Mouse (Mus musculus) forebrain, embryonic 10.5 days (tissue): ENCODE measurements around the gene Gclc. TPM values are rescaled to one million over a fixed set of nuclear protein-coding genes. Genes with fewer than 3 reads are reported as not detected.
"Not testable (repeated sequence)": the region's sequence is repeated elsewhere in the genome, so short reads cannot be mapped to it uniquely, and the experiment has no call there.

ENCODE experiments used
- DNase-seq: peaks from one replicate; pipeline ENCODE4 v3.0.0-alpha.2; 2017; ENCODE audit warnings: low spot score; ENCODE audit errors: extremely low spot score
- H3K27ac ChIP-seq: fragments of 300-500 bp; sonication (generic); 2 replicates; pipeline ENCODE4 v1.5.1; 2016; ENCODE audit warnings: mild to moderate bottlenecking
- H3K27me3 ChIP-seq: fragments of 300-500 bp; sonication (generic); 2 replicates; pipeline ENCODE4 v1.6.1; 2016; ENCODE audit warnings: mild to moderate bottlenecking; ENCODE audit not compliant: poor library complexity, severe bottlenecking
- H3K36me3 ChIP-seq: fragments of 300-500 bp; sonication (generic); replicated peaks from 2 replicates; pipeline ENCODE4 v1.6.1; 2016; ENCODE audit warnings: mild to moderate bottlenecking, moderate library complexity
- H3K4me1 ChIP-seq: fragments of 300-500 bp; sonication (generic); 2 replicates; pipeline ENCODE4 v1.6.1; 2016
- H3K4me3 ChIP-seq: fragments of 300-500 bp; sonication (generic); 2 replicates; pipeline ENCODE4 v1.5.1; 2016; ENCODE audit warnings: mild to moderate bottlenecking, moderate library complexity
- H3K9me3 ChIP-seq: fragments of 300-500 bp; sonication (generic); 2 replicates; pipeline ENCODE4 v1.6.1; 2016; ENCODE audit warnings: mild to moderate bottlenecking, moderate library complexity
- WGBS: fragments of 180-500 bp; shearing (Covaris S2); methylation state at CpG from one replicate; pipeline ENCODE4 v1.1.7; 2016; 5-methylcytosine and 5-hydroxymethylcytosine counted together
- polyA plus RNA-seq: library from polyadenylated mRNA; unstranded; fragments of >200 nt; fragmentation: Nextera tagmentation; extraction: Ambion mirVana; gene quantifications from 2 replicates; pipeline ENCODE4 v1.2.1, GENCODE M21; 2016

Gene Gclc
- polyA plus RNA-seq, 1 experiment from 2014 or later = 18.4 TPM

DNA sequence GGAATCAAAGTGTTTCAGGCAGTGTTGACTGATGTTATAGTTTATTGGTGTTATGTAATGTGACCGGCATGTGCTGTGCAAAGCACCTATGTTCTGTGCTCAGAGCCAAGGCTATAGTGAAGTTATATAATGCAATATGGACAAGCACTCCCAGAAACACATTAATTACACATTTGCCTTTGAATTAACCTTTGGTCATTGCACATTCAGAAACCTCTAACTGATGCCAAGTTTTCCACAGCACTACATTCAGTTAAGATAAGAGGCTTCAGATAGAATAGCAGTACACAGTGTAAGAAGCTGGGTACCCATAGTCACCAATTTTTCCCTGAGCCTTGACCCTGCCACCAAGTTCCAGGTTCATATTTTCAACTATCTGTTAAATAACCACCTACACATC, 32.0 kb upstream of the Gclc start:
- WGBS = 95% methylated on average over 1 of the region's 1 CpGs
- Histone ChIP-seq H3K9me3 (no peaks in the 10 kb centered on the region), H3K27ac (no peak overlapping the region), H3K4me1 (no peaks in the 10 kb centered on the region), H3K4me3 (no peak overlapping the region), H3K27me3 (no peaks in the 10 kb centered on the region), H3K36me3 (no peaks in the 10 kb centered on the region)
- no peak for DNase-seq

- WGBS = 84% methylated on average over 6 of the region's 6 CpGs
- no peak overlapping the region for H3K27ac ChIP-seq
- no peak overlapping the region for H3K4me3 ChIP-seq
- H3K4me1 ChIP-seq = no peaks in the 10 kb centered on the region
- H3K9me3 ChIP-seq = no peaks in the 10 kb centered on the region
- no peaks in the 10 kb centered on the region for H3K27me3 ChIP-seq
- no peak for DNase-seq
- H3K36me3 ChIP-seq = no peaks in the 10 kb centered on the region
These were observed 30.1 kb upstream of the Gclc start for GRCm38 (mm10) chr9:77724216-77724615.

GRCm38 (mm10) chr9:77725448-77725847, 28.9 kb upstream of the Gclc start:
- H3K4me1 ChIP-seq = peaks cover 6% of the 10 kb centered on the region
- 92% methylated on average over 8 of the region's 8 CpGs for whole genome bisulfite sequencing
- H3K4me3 ChIP-seq = no peak overlapping the region
- no peaks in the 10 kb centered on the region for H3K27me3 ChIP-seq
- no peak for DNase-seq
- no peak overlapping the region for H3K27ac ChIP-seq
- H3K36me3 ChIP-seq = no peaks in the 10 kb centered on the region
- no peaks in the 10 kb centered on the region for H3K9me3 ChIP-seq

- H3K27me3 ChIP-seq = no peaks in the 10 kb centered on the region
- no peak for DNase-seq
- WGBS = 90% methylated on average over 6 of the region's 6 CpGs
- H3K9me3 ChIP-seq = no peaks in the 10 kb centered on the region
- peaks cover 6% of the 10 kb centered on the region for H3K4me1 ChIP-seq
- no peaks in the 10 kb centered on the region for H3K36me3 ChIP-seq
- no peak overlapping the region for H3K27ac ChIP-seq
- no peak overlapping the region for H3K4me3 ChIP-seq
These were observed 28.2 kb upstream of the Gclc start for GRCm38 (mm10) chr9:77726018-77726684.

DNA sequence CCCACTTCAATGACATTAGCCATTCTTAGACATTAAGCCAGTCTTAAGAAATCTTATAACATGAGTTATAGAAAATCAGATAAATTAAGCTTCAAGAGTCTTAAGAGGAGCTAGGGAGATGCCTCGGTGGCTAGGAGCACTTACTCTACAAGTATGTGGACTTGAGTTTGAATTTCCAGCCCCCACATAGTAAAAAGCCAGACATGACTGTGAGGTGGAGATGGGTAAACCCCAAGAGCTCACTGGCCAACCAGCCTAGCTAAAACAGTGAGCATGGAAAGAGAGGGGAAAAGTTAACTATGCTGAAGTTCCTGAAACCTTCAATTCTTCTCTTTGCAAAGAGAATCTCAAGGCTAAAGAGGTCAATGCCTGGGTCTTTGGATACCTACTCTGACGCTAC, 27.3 kb upstream of the Gclc start:
- Histone ChIP-seq H3K27me3 (no peaks in the 10 kb centered on the region), H3K27ac (no peak overlapping the region), H3K4me1 (peaks cover 6% of the 10 kb centered on the region), H3K4me3 (no peak overlapping the region), H3K9me3 (no peaks in the 10 kb centered on the region), H3K36me3 (no peaks in the 10 kb centered on the region)
- DNase-seq = no peak
- 90% methylated on average over 2 of the region's 2 CpGs for WGBS

GRCm38 (mm10) chr9:77732067-77732466, 22.3 kb upstream of the Gclc start:
- H3K9me3 ChIP-seq = no peaks in the 10 kb centered on the region
- DNase-seq = no peak
- no peak overlapping the region for H3K27ac ChIP-seq
- H3K4me3 ChIP-seq = no peak overlapping the region
- H3K4me1 ChIP-seq = peaks cover 6% of the 10 kb centered on the region
- no peaks in the 10 kb centered on the region for H3K36me3 ChIP-seq
- WGBS = 68% methylated on average over 3 of the region's 3 CpGs
- H3K27me3 ChIP-seq = no peaks in the 10 kb centered on the region

DNA sequence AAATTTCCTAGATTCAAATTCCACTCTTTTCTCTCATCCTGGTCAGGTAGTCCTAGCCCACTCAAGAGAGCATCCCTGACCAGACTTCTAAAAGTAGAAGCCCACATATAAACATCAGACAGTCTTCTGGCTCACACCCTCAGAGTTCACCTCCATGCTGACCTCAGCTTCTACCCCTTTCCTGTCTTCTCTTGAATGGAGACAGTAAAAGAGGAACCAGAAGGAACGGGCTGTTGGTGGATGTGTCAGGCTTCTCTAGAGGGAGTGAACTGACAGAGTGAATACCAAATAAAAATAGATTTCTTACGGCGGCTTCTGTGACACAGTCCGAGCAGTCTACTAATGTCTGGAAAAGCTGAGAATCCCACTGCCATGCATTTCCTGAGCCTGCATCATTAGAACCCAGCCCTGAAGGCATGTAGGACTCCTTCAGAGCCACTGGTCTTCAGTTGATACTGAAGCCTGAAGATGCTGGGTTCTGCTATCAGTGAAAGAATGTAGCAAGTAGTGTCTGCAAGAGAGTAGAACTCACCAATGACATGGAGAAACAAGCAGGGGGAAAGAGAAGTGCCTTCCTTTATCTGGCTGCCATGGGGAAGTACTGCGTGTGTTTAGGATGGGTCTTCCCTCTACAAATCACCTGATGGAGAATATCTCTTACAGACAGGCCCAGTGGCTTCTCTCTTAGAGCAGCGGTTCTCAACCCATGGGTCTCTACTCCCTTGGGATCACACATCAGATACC, 16.9 kb upstream of the Gclc start:
- WGBS = 88% methylated on average over 6 of the region's 6 CpGs
- no peak overlapping the region for H3K4me3 ChIP-seq
- no peaks in the 10 kb centered on the region for H3K4me1 ChIP-seq
- no peaks in the 10 kb centered on the region for H3K9me3 ChIP-seq
- DNase-seq = no peak
- no peaks in the 10 kb centered on the region for H3K36me3 ChIP-seq
- H3K27me3 ChIP-seq = no peaks in the 10 kb centered on the region
- H3K27ac ChIP-seq = no peak overlapping the region

DNA sequence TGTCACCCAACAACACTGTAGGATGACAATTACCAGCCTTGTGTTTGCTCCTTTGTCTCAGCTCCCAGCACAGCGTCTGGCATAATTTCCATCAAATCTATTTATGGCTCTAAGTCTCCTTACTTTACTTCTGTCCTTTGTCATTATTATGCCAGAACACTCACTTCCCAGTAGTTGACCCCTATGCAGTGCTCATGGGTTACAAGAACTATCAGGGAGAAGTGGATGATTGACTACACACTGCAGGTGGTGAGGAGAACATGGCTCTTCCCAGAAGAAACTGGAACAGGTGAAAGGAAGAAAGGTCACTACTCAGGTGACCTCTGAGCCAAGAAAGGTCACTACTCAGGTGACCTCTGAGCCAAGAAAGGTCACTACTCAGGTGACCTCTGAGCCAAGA, 12.9 kb upstream of the Gclc start:
- H3K27ac ChIP-seq = no peak overlapping the region
- 94% methylated on average over 1 of the region's 1 CpGs for WGBS
- H3K4me1 ChIP-seq = no peaks in the 10 kb centered on the region
- DNase-seq = no peak
- H3K9me3 ChIP-seq = no peaks in the 10 kb centered on the region
- no peak overlapping the region for H3K4me3 ChIP-seq
- H3K36me3 ChIP-seq = no peaks in the 10 kb centered on the region
- no peaks in the 10 kb centered on the region for H3K27me3 ChIP-seq

DNA sequence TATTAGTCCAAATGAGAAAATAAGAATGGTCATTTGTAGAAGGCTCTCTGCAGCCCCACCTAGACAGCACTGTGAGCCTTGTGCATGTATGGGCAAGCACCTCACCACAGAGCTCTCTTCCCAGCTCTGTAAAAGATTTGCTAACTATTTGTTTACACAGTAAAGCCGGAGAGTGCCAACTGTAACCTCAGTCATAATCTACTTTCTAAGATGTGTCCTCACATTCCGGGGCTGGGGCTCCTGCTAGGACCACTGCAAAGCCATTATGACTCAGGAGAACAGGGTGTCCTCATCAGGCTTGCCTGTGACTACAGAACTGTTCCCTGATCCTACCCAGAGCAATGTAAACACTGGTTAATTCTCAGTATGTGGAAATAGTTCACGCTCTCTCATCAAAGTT, 9.5 kb upstream of the Gclc start:
- no peak overlapping the region for H3K4me3 ChIP-seq
- peaks cover 6% of the 10 kb centered on the region for H3K4me1 ChIP-seq
- peaks cover 6% of the 10 kb centered on the region; the same call in 1 of the 2 replicates for H3K27me3 ChIP-seq
- no peaks in the 10 kb centered on the region for H3K36me3 ChIP-seq
- 79% methylated on average over 3 of the region's 3 CpGs for WGBS
- H3K27ac ChIP-seq = no peak overlapping the region
- no peak for DNase-seq
- H3K9me3 ChIP-seq = no peaks in the 10 kb centered on the region

DNA sequence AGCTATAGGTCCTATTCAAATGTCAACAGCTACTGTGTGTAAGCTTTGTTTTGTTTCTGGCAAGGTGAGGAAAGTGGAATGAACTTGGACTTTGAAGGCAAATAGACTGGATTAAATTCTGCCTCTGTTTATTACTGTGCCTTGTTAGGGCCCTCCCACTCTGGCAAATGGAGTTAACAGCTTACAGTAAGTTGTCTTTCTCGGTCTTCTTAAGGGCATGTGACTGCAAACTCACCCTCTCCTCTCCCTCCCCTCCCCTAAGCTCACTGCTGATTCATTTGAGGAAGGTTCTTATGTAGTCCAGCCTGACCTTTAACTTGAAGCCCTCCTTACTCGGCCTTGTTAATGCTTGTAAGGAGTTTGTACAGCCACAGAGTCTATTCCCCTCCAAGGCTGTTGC, 8.0 kb upstream of the Gclc start:
- no peak overlapping the region for H3K27ac ChIP-seq
- no peak for DNase-seq
- no peak overlapping the region for H3K4me3 ChIP-seq
- H3K4me1 ChIP-seq = peaks cover 16% of the 10 kb centered on the region
- no peaks in the 10 kb centered on the region for H3K9me3 ChIP-seq
- 67% methylated on average over 2 of the region's 2 CpGs for WGBS
- no peaks in the 10 kb centered on the region for H3K36me3 ChIP-seq
- H3K27me3 ChIP-seq = peaks cover 6% of the 10 kb centered on the region; the same call in 1 of the 2 replicates

- WGBS = 92% methylated on average over 1 of the region's 1 CpGs
- H3K36me3 ChIP-seq, DNase-seq, H3K4me3 ChIP-seq, H3K9me3 ChIP-seq, H3K27ac ChIP-seq: not testable (repeated sequence)
- H3K27me3 ChIP-seq = peaks cover 20% of the 10 kb centered on the region
- peaks cover 18% of the 10 kb centered on the region for H3K4me1 ChIP-seq
These were observed 6.0 kb upstream of the Gclc start for GRCm38 (mm10) chr9:77748292-77748691.

GRCm38 (mm10) chr9:77750133-77751060, 3.9 kb upstream of the Gclc start:
- under 1% methylated on average over 58 of the region's 79 CpGs for WGBS
- H3K4me1 ChIP-seq = peaks cover 23% of the 10 kb centered on the region
- no peaks in the 10 kb centered on the region for H3K36me3 ChIP-seq
- H3K9me3 ChIP-seq = no peaks in the 10 kb centered on the region
- DNase-seq = peak; percentile 89
- H3K27ac ChIP-seq = peak overlapping the region; percentile 91
- H3K27me3 ChIP-seq = peaks cover 20% of the 10 kb centered on the region
- H3K4me3 ChIP-seq = peak overlapping the region; percentile 66
